Mouse (Mus musculus) right cerebral cortex, postnatal 14 days (tissue): ENCODE measurements around the gene Capn5.

Experiments used
- DNase-seq: peaks from one replicate; pipeline ENCODE4 v3.0.0; 2022

Capn5 gene

GRCm38 (mm10) chr7:98146447-98146845, 31.6 kb downstream of the Capn5 start:
- no peak for DNase-seq

- no peak for DNase-seq
Measured at GRCm38 (mm10) chr7:98145842-98146446, 32.1 kb downstream of the Capn5 start.

- no peak for DNase-seq
Measured at GRCm38 (mm10) chr7:98145402-98145801, 32.7 kb downstream of the Capn5 start, which contains the start of gene Omp. TSS of gene Omp (minus strand) at chr7:98145502.

GRCm38 (mm10) chr7:98142648-98143047, 35.4 kb downstream of the Capn5 start:
- DNase-seq: no peak

- no peak for DNase-seq
Measured at GRCm38 (mm10) chr7:98142247-98142646, 35.8 kb downstream of the Capn5 start.

GRCm38 (mm10) chr7:98141206-98141605, 36.9 kb downstream of the Capn5 start:
- DNase-seq: peak; percentile 53

- DNase-seq: no peak
Measured at GRCm38 (mm10) chr7:98140597-98140996, 37.5 kb downstream of the Capn5 start.

GRCm38 (mm10) chr7:98139216-98139615, 38.9 kb downstream of the Capn5 start:
- DNase-seq: no peak

- no peak for DNase-seq
Measured at GRCm38 (mm10) chr7:98137995-98138394, 40.1 kb downstream of the Capn5 start.

GRCm38 (mm10) chr7:98137583-98137982, 40.5 kb downstream of the Capn5 start:
- DNase-seq: no peak

GRCm38 (mm10) chr7:98131751-98132150, 46.3 kb downstream of the Capn5 start:
- no peak for DNase-seq

- peak; percentile 64 for DNase-seq
Measured at GRCm38 (mm10) chr7:98125473-98125872, 52.6 kb downstream of the Capn5 start.

- DNase-seq: no peak
Measured at GRCm38 (mm10) chr7:98124701-98125100, 53.4 kb downstream of the Capn5 start.

GRCm38 (mm10) chr7:98121673-98122072, 56.4 kb downstream of the Capn5 start:
- peak; percentile 44 for DNase-seq

GRCm38 (mm10) chr7:98121241-98121640, 56.8 kb downstream of the Capn5 start:
- DNase-seq: no peak

GRCm38 (mm10) chr7:98120325-98120724, 57.7 kb downstream of the Capn5 start:
- peak; percentile 77 for DNase-seq

GRCm38 (mm10) chr7:98119961-98120232, 58.2 kb downstream of the Capn5 start:
- DNase-seq: no peak

- no peak for DNase-seq
Measured at GRCm38 (mm10) chr7:98119179-98119960, 58.7 kb downstream of the Capn5 start, which contains the start of gene Myo7a. TSS of gene Myo7a (minus strand) at chr7:98119524.

- peak; percentile 48 for DNase-seq
Measured at GRCm38 (mm10) chr7:98117012-98117660, 60.9 kb downstream of the Capn5 start.

- no peak for DNase-seq
Measured at GRCm38 (mm10) chr7:98114656-98115055, 63.4 kb downstream of the Capn5 start.

GRCm38 (mm10) chr7:98111233-98111632, 66.8 kb downstream of the Capn5 start:
- DNase-seq: no peak

- DNase-seq: no peak
Measured at GRCm38 (mm10) chr7:98109771-98110170, 68.3 kb downstream of the Capn5 start.

- DNase-seq: no peak
Measured at GRCm38 (mm10) chr7:98108636-98109430, 69.2 kb downstream of the Capn5 start.
